Mouse (Mus musculus): ENCODE results near the gene Crcp. TPM values are rescaled to one million over a fixed set of nuclear protein-coding genes. Genes with fewer than 3 reads are reported as not detected.

Crcp gene
- total RNA-seq (2021): 10 to 100 TPM; 14.2 to 14.4 TPM

GRCm38 (mm10) chr5:130029142-130029897, at the start of gene Crcp, which contains the start of gene Asl:
TSS of gene Crcp (plus strand) at chr5:130029290.
TSS of gene Asl (minus strand) at chr5:130029247.
- intact Hi-C loops (cut with DNase I): loop anchor here (5.0 kb wide), 2 partner anchors 48 to 193 kb away; no protein-coding TSS in a partner anchor
- peak; percentile 89 to 91 for DNase-seq

- intact Hi-C loops (cut with DNase I): no loop called here
- no peak for DNase-seq
Measured at GRCm38 (mm10) chr5:129980216-129980615, 48.9 kb upstream of the Crcp start.

GRCm38 (mm10) chr5:129989376-129989775, 39.7 kb upstream of the Crcp start:
- DNase-seq: no peak
- intact Hi-C loops (cut with DNase I): no loop called here

GRCm38 (mm10) chr5:129991898-129992297, 37.2 kb upstream of the Crcp start:
- DNase-seq: no peak
- intact Hi-C loops (cut with DNase I): no loop called here

GRCm38 (mm10) chr5:129993374-129993773, 35.7 kb upstream of the Crcp start:
- DNase-seq: no peak
- intact Hi-C loops (cut with DNase I): no loop called here

GRCm38 (mm10) chr5:129994989-129995388, 34.1 kb upstream of the Crcp start:
- intact Hi-C loops (cut with DNase I): no loop called here
- no peak for DNase-seq

GRCm38 (mm10) chr5:129997700-129998099, 31.4 kb upstream of the Crcp start:
- intact Hi-C loops (cut with DNase I): no loop called here
- DNase-seq: no peak

GRCm38 (mm10) chr5:129999097-129999496, 30.0 kb upstream of the Crcp start:
- peak; percentile 48 to 56 for DNase-seq
- intact Hi-C loops (cut with DNase I): loop anchor here (1.0 kb wide), 1 partner anchor 38 kb away; no protein-coding TSS in a partner anchor

GRCm38 (mm10) chr5:130000735-130001134, 28.4 kb upstream of the Crcp start:
- intact Hi-C loops (cut with DNase I): no loop called here
- peak; percentile 27 to 29 for DNase-seq

GRCm38 (mm10) chr5:130001356-130001987, 27.6 kb upstream of the Crcp start:
- intact Hi-C loops (cut with DNase I): no loop called here

GRCm38 (mm10) chr5:130002301-130003146, 26.6 kb upstream of the Crcp start, which contains the start of gene Gusb:
TSS of gene Gusb (minus strand) at chr5:130003049.
- DNase-seq: peak; percentile 84 to 87
- intact Hi-C loops (cut with DNase I): loop anchor here (2.0 kb wide), 1 partner anchor 32 kb away; no protein-coding TSS in a partner anchor

More at GRCm38 (mm10) chr5:130001356-130001987, 27.6 kb upstream of the Crcp start:
- DNase-seq: no peak

- intact Hi-C loops (cut with DNase I): loop anchor here (2.0 kb wide), 1 partner anchor 32 kb away; no protein-coding TSS in a partner anchor
- no peak for DNase-seq
Measured at GRCm38 (mm10) chr5:130003229-130003628, 25.9 kb upstream of the Crcp start.

GRCm38 (mm10) chr5:130007344-130007743, 21.7 kb upstream of the Crcp start:
- DNase-seq: no peak
- intact Hi-C loops (cut with DNase I): no loop called here

GRCm38 (mm10) chr5:130008034-130008590, 21.0 kb upstream of the Crcp start:
- intact Hi-C loops (cut with DNase I): no loop called here
- no peak for DNase-seq

- DNase-seq: no peak
- intact Hi-C loops (cut with DNase I): no loop called here
Measured at GRCm38 (mm10) chr5:130009784-130010183, 19.3 kb upstream of the Crcp start.

- intact Hi-C loops (cut with DNase I): no loop called here
- DNase-seq: no peak
Measured at GRCm38 (mm10) chr5:130010961-130011360, 18.1 kb upstream of the Crcp start.

GRCm38 (mm10) chr5:130015104-130015503, 14.0 kb upstream of the Crcp start:
- DNase-seq: no peak
- intact Hi-C loops (cut with DNase I): no loop called here

- intact Hi-C loops (cut with DNase I): no loop called here
- DNase-seq: no peak
Measured at GRCm38 (mm10) chr5:130019461-130019860, 9.6 kb upstream of the Crcp start.

- DNase-seq: no peak
- intact Hi-C loops (cut with DNase I): no loop called here
Measured at GRCm38 (mm10) chr5:130021361-130021966, 7.6 kb upstream of the Crcp start.

GRCm38 (mm10) chr5:130022366-130022765, 6.7 kb upstream of the Crcp start:
- no peak for DNase-seq
- intact Hi-C loops (cut with DNase I): loop anchor here (2.0 kb wide), 1 partner anchor 116 kb away; no protein-coding TSS in a partner anchor

All from heart, postnatal 36 days (tissue).